Mouse (Mus musculus) ES-E14 (cell line): ENCODE results near the gene Il18rap. TPM values are rescaled to one million over a fixed set of nuclear protein-coding genes. Genes with fewer than 3 reads are reported as not detected.

ENCODE experiments used
- DNase-seq: peaks from one replicate; pipeline ENCODE4 v3.0.0-alpha.2; 2013; ENCODE audit warnings: low read depth, low spot score
- H3K27ac ChIP-seq: 2 replicates; pipeline ENCODE4 v1.5.1; 2012; ENCODE audit warnings: low read depth, mild to moderate bottlenecking, low read length, moderate library complexity, mixed read lengths; ENCODE audit not compliant: poor library complexity, insufficient read depth, severe bottlenecking
- H3K36me3 ChIP-seq: 2 replicates; pipeline ENCODE4 v1.6.1; 2012; ENCODE audit warnings: mild to moderate bottlenecking, low read length, moderate library complexity, mixed read lengths; ENCODE audit not compliant: control insufficient read depth, poor library complexity, insufficient read depth, severe bottlenecking
- H3K4me1 ChIP-seq, 2 experiments: fragments of 150-350 bp in 1 of 2; sonication (generic) in 1 of 2; 2 replicates each; pipeline ENCODE4 v1.6.1; 2012; ENCODE audit warnings: low read length in 2 of 2, mild to moderate bottlenecking in 1 of 2, mixed read lengths in 1 of 2; ENCODE audit not compliant: control insufficient read depth in 2 of 2, insufficient read depth in 2 of 2, poor library complexity in 1 of 2
- H3K4me3 ChIP-seq, 2 experiments: fragments of 150-350 bp in 1 of 2; sonication (generic) in 1 of 2; 2 replicates each; pipeline ENCODE4 v1.5.1; 2012; ENCODE audit warnings: low read length in 2 of 2, low read depth in 1 of 2, mild to moderate bottlenecking in 1 of 2, mixed read lengths in 1 of 2; ENCODE audit not compliant: insufficient read depth in 1 of 2, poor library complexity in 1 of 2, severe bottlenecking in 1 of 2
- H3K9ac ChIP-seq: 2 replicates; pipeline ENCODE4 v1.6.1; 2012; ENCODE audit warnings: low read depth, mild to moderate bottlenecking, low read length, mixed read lengths; ENCODE audit not compliant: poor library complexity, insufficient read depth, severe bottlenecking
- H3K9me3 ChIP-seq: fragments of 150-350 bp; sonication (generic); 2 replicates; pipeline ENCODE4 v1.6.1; 2012; ENCODE audit warnings: low read depth, mild to moderate bottlenecking, low read length; ENCODE audit not compliant: control insufficient read depth, insufficient read depth
- CHD2 ChIP-seq: IDR thresholded peaks from 2 replicates; pipeline ENCODE4 v1.6.1; 2014; ENCODE audit warnings: mild to moderate bottlenecking, low read depth, low read length, inconsistent platforms
- HCFC1 ChIP-seq: IDR thresholded peaks from 2 replicates; pipeline ENCODE4 v1.6.1; 2012; ENCODE audit warnings: low read length, inconsistent platforms, borderline replicate concordance; ENCODE audit not compliant: insufficient read depth
- MAFK ChIP-seq: IDR thresholded peaks from 2 replicates; pipeline ENCODE4 v1.6.1; 2014; ENCODE audit warnings: mild to moderate bottlenecking, low read depth, low read length, inconsistent platforms; ENCODE audit not compliant: insufficient read depth
- ZC3H11A ChIP-seq: IDR thresholded peaks from 2 replicates; pipeline ENCODE4 v1.6.1; 2012; ENCODE audit warnings: low read depth, mild to moderate bottlenecking, inconsistent platforms, low read length, borderline replicate concordance
- ZNF384 ChIP-seq: IDR thresholded peaks from 2 replicates; pipeline ENCODE4 v1.6.1; 2012; ENCODE audit warnings: low read depth, low read length, inconsistent platforms
- in situ Hi-C, 2 experiments: fragments of 600-800 bp; cut with MboI; formaldehyde crosslinking; loops; one replicate each; pipeline ENCODE4 v1.15.1; 2025; ENCODE audit warnings: low sequenced_read_pairs in 2 of 2, inconsistent platforms in 1 of 2; ENCODE audit not compliant: unreplicated experiment in 2 of 2
- total RNA-seq: library from RNA; depleted of rRNA; stranded (reverse); fragments of 300-350 nt; gene quantifications from 2 replicates; pipeline ENCODE4 v1.2.3, GENCODE M21; 2012; rRNA removed

The Il18rap gene
- total RNA-seq, 1 experiment = 0.89 TPM

GRCm38 (mm10) chr1:40600394-40601327 is 85.5 kb downstream of the Il18rap start:
- no peaks in the 10 kb centered on the region for H3K9me3 ChIP-seq
- TF ChIP-seq HCFC1 (no peak), ZC3H11A (no peak), ZNF384 (no peak), CHD2 (no peak), MAFK (no peak)
- DNase-seq = no peak
- no peak overlapping the region for H3K9ac ChIP-seq
- in situ Hi-C loops = no loop called here
- no peak overlapping the region for H3K4me3 ChIP-seq
- H3K36me3 ChIP-seq = no peaks in the 10 kb centered on the region
- H3K27ac ChIP-seq = no peak overlapping the region
- H3K4me1 ChIP-seq = no peaks in the 10 kb centered on the region

Other genes with a start within 250 kb of the Il18rap start
- gene Il1rl2, start 190.8 kb upstream of the Il18rap start, total RNA-seq = 0.26 and 0.27 TPM in 2 replicates
- gene Il1rl1, start 85.8 kb upstream of the Il18rap start, total RNA-seq = not detected in 2 replicates
- gene Il18r1, start 49.8 kb upstream of the Il18rap start, total RNA-seq = not detected in 2 replicates
- gene Slc9a4, start 64.7 kb downstream of the Il18rap start, total RNA-seq = not detected in 2 replicates
- 0.16 and 0.31 TPM in 2 replicates for gene Slc9a2, start 165.2 kb downstream of the Il18rap start, total RNA-seq